Mouse (Mus musculus) erythroblast, embryonic 14.5 days (primary cell): ENCODE data around the gene Mrpl42.

ENCODE experiments used
- GATA1 ChIP-seq: IDR thresholded peaks from 2 replicates; pipeline ENCODE4 v1.6.1; 2012; ENCODE audit warnings: low read length, inconsistent platforms, mixed read lengths
- TAL1 ChIP-seq: IDR thresholded peaks from 3 replicates; pipeline ENCODE4 v1.6.1; 2012; ENCODE audit warnings: low read length, inconsistent platforms, mixed read lengths

GRCm38 (mm10) chr10:95457367-95458049, 44.2 kb downstream of the Mrpl42 start:
- TF ChIP-seq GATA1: no peak
- TF ChIP-seq TAL1: no peak
